Mouse (Mus musculus): ENCODE measurements around the gene Tspan3.

GRCm38 (mm10) chr9:56175316-56175715 is 10.0 kb upstream of the Tspan3 start:
- TF ChIP-seq POLR2A (IDR thresholded peaks at IDR 0.05; ENCODE audit: borderline replicate concordance, extremely low read depth, insufficient read depth, insufficient read length, poor library complexity, severe bottlenecking) (no peak), CTCF (IDR thresholded peaks at IDR 0.05; ENCODE audit: borderline replicate concordance, extremely low read depth, insufficient read depth, insufficient read length) (no peak)

Measured in brain, embryonic 14.5 days (tissue).